Mouse (Mus musculus) kidney, postnatal 14 days (tissue): ENCODE measurements around the gene Nfia.

Source experiments
- DNase-seq: peaks from one replicate; pipeline ENCODE4 v3.0.0; 2022; ENCODE audit warnings: mixed read lengths

The Nfia gene

DNA sequence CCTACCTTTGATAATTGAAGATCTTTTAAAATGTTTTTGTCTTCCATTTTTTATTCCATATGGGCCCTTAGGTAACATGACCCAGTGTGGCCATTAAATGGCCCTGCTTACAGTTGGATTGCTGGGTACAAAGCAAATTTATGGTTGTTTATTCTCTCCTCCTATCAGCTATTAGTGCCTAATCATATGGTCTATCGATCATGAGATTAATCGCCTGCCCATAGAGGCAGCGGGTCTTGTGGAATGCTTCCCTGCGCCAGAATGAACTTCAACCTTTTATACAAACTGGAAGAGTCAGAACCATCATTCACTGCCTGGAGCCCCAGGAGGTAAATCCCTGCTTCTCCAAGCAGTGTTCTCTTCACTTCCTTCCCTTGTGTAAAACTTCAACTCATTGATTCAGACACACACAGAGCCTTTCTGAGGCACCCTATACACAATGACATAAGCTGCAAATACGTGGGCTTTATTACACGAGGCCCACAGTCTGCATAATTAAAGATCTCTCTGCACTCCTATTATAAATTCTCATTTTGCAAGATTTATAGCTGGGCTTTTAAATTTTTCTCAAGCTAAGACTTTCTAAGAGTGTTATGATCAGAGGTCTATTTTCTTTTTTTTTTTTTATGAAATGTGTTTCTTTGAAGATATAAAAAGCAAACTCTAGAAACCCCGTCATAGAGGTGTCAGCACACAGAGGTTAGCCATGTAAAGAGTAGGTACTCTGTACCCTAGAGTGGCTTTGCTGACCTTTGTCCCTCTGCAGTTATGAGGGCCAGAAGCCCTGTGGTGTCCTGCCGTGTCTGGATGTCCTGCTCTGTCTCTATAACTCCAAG is 67.9 kb downstream of the Nfia start:
- peak; percentile 23 for DNase-seq

DNA sequence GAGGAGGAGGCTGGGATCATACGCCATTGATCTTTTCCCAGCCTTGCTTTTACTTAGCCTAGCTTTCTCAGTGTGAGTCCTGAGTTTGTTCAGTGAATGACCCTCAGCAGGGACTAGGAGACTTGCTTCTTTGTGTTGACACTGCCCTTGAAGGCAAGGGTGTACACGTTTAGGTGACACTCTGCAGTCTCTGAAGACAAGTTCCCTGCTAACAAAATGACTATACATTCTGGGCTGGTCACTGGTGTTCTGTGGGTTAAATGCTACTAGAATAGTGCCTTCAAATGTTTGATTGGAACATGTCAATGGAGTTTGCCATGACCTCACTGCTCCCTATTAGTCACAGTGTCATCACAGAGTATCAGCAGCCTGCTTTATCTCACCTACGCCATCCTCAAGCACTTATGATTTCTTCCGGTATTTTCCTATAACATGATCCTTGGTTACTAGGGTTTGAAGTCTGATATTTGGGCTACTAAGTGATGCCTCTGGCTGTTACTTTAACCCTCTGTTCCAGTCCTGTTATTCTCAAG is 68.6 kb downstream of the Nfia start:
- DNase-seq: no peak

DNA sequence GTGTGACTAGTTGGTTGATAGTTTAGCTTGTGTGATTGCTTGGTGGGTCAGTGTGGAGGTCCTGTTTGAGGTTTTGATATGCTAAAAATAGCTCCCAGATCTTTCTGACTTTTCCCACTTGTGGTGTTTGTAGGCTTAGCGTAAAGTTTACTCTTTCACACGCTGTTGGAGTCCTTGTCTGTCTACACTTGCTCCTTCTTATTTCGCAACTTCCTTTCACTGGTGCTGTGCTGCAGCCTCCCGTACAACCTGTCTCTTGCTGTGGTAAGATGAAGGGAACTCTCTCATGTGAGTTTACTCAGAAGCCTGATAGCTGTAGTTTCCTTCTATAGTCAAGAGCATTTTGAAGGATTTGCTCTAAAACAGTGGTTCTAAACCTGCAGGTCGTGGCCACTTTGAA is 69.2 kb downstream of the Nfia start:
- no peak for DNase-seq

GRCm38 (mm10) chr4:97843981-97844690 is 71.6 kb downstream of the Nfia start:
- no peak for DNase-seq

DNA sequence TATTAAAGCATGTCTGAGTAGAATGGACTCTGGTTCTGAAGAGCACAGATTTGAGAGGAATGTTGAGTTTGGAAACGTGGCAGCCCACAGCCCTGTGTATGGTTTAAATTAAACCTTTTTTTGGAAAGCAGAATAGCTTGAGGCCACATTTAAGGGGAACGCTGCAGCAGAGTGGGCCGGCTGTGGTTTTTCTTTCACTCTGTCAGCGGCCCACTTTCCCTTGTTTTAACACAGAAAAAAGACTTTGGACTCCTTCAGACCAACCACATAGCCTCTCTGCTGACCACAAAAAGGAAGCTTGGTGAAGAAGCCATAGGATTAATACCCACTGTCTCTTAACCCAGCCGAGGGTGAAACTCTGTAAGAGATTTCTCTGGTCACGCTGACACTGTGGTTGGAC is 72.4 kb downstream of the Nfia start:
- DNase-seq: peak; percentile 21

- DNase-seq: no peak
These were observed 75.1 kb downstream of the Nfia start for GRCm38 (mm10) chr4:97847653-97848052.

GRCm38 (mm10) chr4:97850991-97851390 is 78.5 kb downstream of the Nfia start:
- DNase-seq: no peak

DNA sequence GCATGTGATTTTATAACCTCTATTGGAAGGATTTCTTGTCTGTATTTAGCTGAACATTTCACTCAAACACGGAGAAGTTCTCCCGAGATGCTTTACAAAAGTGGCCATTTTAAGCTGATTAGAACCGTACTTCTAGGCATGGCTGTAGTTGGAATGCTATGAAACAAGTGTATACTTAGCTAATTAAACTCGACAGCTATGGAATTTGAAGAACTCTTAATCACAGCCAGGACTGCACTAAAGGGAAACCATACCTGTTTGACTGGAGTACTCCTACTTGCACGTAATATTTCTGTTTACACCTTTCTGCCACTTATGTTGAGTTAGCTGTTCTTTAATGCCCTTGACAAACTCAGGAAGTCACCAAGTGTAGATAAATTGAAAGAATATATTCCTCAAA is 79.2 kb downstream of the Nfia start:
- no peak for DNase-seq

DNA sequence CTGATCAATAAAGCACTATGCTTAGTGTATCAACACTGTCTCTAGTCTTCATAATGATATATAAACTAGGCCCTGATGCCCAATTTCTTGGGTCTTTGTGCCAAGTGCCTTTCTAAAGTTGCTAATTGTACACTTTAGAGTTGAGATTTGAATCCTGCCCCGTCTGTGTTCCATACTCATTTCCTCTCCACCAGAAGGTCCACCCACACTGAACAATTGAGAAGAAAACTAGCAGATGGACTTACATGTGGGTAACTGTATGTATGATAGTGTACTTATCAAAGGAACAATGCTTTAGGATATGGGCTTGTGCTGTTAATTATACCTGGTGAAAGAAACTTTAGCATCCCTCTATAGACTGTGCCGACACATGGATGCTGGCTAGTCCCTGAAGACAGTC is 80.1 kb downstream of the Nfia start:
- no peak for DNase-seq

DNA sequence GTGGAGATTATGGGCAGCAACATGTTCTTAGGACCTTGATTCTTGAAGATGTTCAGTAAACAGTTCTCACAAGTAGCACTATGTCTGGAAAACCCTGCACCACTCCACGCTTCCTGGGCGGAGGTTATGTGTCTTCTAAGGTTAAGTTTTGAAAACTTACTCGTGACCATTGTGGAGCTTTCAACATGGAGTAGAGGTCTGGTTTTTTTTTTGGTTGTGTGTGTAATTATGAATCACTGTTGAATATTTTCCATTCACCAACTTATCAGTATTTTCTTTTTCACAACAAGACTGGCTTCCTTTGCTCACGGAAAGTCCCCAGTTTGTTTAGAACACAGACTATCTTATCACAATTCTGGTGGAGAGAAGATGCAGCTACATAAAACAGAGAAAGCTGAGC is 82.2 kb downstream of the Nfia start:
- no peak for DNase-seq

DNA sequence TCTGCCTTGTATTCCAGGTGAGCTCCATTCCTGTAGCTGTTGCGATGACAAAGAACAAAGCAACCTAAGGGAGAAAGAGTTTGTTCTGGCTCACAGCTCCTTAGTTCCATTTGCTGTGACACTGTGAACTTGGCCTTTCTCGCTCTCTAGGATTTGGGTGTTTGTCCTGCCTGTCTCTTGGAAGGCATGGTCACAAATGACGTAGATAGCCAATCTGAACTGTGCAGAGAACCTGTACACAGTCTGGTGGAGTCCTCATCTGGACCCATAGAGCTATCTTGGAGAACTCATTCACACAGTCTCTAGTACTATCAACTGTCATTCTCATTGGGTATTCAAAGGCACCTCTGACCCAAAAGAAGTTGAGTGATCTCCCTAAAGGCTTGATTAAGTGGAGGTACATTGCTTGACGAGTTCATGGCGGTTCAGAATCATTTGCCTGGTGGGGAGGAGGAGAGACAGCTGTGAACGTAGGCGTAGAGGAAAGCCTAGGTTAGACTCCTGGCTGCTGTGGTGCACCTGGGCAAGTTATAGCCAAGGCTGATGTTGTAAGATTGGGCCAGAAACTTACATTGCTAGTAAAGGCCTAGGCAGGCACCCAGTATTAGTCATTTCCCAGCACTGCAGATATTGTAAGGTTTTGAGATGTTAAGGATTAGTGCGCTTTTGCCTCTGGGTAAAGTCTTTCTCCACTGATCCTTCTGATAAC is 83.3 kb downstream of the Nfia start:
- DNase-seq: no peak

- DNase-seq: no peak
These were observed 85.0 kb downstream of the Nfia start for GRCm38 (mm10) chr4:97857549-97857948.

DNA sequence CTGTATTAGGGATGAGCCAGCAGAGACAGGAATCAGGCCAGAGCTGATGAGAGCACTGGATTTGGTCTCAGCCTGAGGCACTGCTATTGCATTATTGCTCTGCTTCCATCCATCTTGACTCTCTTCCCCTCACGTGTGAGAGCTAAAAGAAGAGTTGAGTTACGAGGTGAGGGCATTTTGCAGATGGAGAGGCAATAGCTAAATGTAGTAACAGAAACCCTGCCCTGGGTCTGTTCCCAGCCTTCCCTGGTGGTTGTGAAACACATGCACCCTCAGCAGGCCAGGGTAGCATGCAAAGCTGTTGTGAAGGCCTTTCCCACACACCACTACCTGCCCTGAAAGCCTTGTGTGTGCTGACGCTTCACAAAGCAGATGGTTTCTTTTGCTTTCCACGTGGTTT is 86.9 kb downstream of the Nfia start:
- DNase-seq: no peak

- DNase-seq: no peak
These were observed 87.8 kb downstream of the Nfia start for GRCm38 (mm10) chr4:97860376-97860775.

GRCm38 (mm10) chr4:97860791-97861344 is 88.3 kb downstream of the Nfia start:
- DNase-seq: no peak

DNA sequence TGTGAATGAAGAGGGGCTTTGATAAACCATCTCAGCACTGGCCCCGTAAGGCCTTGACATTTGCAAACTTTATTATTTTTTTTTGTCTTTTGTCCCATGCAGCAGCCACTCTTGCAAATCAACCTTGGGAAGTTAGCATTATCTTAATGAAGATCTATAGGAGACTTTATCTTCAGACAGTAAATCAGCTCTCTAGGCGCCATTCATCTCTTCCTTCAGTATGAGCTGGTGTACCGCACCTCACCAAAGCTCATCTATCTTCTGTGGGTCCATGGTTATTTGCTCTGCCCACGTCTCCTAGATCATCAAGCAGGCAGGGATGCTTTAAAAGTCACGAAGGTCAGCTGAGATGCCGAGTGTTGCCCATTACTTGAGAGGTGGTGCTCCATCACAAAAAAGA is 89.8 kb downstream of the Nfia start:
- no peak for DNase-seq

DNA sequence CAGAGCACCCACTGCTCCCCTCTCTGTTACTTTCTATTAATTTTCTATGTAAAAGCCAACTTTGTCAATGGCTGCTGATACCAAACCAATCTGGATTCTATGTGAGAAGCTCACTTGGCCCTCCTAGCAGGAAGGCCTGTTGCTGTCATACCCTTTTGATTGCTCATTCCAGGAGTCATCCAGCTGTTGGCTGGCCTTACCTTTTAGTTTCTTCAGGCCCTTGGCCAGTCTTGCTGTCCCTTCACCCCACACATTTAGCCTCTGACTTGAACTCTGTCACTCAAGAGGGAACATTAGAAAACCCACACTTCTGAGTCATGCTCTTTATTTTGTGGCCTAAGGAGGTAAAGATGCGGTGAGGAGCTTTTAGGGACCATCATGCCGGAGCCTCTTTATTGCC is 91.7 kb downstream of the Nfia start:
- no peak for DNase-seq

DNA sequence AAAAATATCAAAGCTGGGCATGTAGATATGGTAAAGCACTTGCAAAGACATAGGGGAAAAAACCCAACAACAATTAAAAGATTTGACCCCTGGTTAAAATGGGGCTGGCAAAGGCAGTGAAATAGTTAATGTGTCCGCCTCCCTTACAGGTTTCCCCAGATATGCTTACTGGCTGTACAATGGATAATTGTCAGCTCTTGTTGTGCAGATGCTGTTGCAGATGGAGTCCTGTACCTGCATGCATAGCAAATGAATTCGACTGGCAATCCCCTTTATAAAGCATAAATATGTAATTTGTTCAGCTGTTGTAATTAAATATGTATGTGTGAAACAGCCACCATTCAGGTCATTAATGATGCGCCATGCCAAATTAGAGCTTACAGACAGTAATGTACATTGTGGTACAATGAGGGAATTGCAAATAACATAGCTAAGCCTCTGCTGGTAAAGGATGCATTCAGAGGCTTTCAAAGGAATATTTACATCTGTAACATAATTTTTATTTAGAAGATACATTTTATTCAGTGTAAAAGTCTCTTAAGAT is 92.9 kb downstream of the Nfia start:
- DNase-seq: no peak

DNA sequence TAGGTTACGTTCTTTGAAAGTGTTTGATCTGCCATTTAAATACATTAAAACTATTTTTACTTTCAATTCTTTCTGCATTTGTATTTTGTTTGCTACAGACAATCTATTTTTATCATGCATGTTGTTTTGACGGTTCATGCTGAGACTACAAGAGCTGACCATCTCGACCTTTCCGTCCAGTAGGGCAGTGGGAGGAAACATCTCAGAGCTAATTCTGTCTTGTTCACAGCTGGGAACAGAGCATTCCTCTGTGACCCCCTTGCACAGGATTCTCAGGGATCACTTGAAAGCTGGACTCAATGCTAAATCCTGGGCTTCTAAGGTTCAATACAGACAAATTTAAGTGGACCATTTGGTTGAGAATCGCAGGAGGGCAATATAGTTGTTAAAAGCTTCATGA is 93.9 kb downstream of the Nfia start:
- DNase-seq: peak; percentile 73

DNA sequence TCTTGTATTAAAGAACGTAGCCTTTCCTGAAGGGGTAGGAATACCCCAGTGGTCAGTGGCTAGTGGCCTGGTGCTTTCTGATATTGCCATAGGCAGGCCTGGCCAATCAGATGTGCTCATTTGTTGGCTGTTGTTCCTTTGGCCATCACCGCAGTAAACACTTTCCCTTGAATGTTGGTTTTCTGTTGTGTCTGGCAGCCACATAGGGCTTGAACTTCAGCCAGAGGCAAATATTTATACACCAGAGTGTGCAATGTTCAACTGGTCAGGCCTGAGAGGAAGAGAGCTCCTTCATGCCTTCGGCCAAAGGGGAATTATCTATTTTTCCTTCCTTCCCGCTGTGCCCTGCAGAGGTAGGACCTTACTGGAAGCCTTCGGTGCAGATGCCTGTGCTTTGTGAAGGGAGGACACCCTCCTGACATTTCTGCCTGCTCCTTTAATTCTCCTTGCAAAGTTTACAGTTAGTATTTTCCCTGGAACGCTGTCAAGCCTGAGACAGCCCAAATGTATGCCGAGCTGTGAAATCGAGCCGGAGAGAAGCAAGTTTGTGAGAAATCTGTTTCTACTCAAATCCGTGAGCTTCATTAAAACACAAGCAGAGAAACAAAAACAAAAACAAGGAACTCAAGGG is 95.9 kb downstream of the Nfia start:
- DNase-seq: peak; percentile 75

DNA sequence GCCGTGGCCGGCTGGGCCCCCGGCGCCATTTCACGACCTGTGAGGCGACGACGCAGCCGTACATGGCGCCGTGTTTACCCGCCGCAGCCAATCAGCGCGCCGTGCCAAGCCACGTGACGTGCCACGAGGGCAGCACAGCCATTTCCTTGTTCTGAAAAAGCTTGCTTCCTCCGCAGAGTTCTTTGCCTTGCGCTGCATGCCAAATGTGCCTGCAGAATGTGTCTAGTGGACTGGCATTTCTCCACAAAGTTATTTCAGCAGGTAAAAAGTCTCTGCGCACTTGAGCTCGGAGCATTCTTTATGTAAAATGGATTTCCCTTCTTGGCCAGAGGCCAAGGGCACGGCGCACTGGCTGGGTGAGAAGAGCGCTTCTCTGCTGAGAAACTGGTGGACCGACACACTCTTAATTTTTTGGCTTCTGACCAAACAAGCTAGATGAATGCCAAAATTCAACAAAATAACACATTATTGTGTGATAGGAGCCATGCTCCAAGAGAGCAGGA is 96.5 kb downstream of the Nfia start:
- DNase-seq: peak; percentile 96

- no peak for DNase-seq
These were observed 96.9 kb downstream of the Nfia start for GRCm38 (mm10) chr4:97869451-97869850.
